Mouse (Mus musculus) gastrocnemius, postnatal 14 days (tissue): ENCODE results near the gene Tmem54. TPM values are rescaled to one million over a fixed set of nuclear protein-coding genes. Genes with fewer than 3 reads are reported as not detected.

Experiments used
- DNase-seq: peaks from one replicate; pipeline ENCODE4 v3.0.0; 2021; ENCODE audit warnings: mixed read lengths
- intact Hi-C: fragments of 180-260 bp; cut with DNase I; formaldehyde crosslinking; loops from one replicate; pipeline ENCODE4 v1.15.1; 2025; ENCODE audit warnings: low total_unique reads
- total RNA-seq, 2 experiments: library from RNA; stranded (reverse); gene quantifications; 2 replicates each; pipeline ENCODE4 v1.2.3; 2021

The Tmem54 gene
- total RNA-seq, 2 experiments from 2014 or later = not detected

DNA sequence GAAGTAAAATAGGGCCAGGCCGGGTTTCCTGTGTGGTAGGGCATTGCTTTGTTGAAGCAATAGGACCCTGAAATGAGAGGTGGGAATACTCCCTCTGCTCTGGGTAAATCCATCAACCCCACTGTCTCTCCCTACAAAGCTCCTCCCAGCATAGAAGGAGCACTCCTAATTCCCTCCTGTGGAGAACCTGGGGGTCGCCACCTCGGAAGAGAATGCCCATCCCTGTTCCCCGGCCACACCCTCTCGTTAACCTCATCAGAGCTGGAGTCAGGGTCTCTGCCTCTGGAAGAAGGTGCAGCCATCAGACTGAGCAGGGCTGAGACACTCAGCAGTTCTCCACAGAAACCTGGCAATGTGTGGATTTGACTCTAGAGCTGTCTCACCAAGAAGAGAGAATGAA is 17.5 kb upstream of the Tmem54 start:
- intact Hi-C loops = no loop called here
- no peak for DNase-seq

DNA sequence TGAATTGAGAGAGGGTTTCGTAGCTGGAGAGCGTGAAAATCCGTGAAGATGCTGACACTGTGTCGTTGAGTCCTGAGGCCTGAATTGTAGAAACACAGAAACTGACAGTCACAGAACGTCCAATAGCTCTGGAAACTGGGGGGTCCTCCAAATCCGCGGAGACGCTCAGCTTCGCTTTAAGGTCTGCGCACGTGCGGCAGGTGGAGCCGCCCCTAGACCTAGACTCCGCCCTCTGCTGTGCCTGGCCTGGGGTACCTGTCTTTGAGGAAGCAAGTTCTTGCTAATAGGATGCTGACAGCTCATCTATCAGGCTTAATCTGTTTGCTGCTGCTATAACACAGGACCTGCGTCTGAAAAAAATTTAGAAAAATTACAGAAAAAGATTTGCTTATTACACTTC is 10.1 kb upstream of the Tmem54 start:
- intact Hi-C loops = no loop called here

DNA sequence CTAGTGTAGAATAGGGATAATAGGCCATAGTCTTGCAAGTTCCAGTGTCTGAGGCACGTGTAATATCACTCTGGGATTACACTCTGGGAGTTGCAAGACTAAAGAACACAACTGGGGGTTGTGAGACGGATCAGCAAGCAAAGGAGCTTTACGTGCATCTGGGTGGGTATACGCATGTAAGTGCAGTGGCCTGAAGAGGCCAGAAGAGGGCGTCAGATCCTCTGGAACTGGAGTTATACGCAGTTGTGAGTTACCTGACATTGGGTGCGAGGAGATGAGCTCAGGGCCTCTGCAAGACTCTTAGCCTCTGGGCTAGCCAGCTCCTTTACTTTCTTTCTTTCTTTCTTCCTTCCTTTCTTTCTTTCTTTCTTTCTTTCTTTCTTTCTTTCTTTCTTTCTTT is 8.3 kb upstream of the Tmem54 start:
- intact Hi-C loops = no loop called here
- no peak for DNase-seq

More for the DNA sequence above, 10.1 kb upstream of the Tmem54 start:
- no peak for DNase-seq

DNA sequence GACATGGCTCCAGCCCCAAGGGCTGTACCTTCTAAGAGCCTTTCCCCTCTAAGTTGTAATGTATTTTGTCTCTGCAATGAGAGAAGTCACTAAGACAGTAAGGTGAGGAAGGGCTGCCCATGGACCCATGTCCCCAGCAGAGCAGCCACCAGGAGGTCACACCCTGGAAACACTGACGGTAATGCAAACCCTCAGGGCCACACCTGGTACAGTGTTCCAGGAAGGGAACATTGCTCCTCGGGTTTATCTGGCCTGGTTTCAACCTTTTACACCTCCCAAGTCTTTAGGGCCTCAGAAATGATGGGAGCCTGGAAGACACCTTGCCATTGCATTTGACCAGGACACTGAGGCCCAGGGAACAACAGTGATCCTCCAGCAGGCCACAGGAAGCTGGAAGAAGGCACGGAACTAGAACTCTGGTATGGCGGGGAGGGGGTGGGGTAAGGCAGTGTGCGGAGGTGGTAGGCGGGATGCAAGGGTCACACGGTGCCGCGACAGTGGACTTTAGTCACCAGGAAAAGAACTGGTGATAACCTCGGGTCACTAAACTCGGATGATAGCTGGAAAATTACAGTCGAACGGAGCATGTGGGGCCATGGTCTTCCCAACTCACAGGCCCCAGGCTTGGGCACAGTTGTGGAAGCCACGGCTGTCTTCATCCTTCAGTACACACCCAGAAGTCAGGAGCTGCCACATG is 3.1 kb upstream of the Tmem54 start:
- DNase-seq = no peak
- intact Hi-C loops = no loop called here

DNA sequence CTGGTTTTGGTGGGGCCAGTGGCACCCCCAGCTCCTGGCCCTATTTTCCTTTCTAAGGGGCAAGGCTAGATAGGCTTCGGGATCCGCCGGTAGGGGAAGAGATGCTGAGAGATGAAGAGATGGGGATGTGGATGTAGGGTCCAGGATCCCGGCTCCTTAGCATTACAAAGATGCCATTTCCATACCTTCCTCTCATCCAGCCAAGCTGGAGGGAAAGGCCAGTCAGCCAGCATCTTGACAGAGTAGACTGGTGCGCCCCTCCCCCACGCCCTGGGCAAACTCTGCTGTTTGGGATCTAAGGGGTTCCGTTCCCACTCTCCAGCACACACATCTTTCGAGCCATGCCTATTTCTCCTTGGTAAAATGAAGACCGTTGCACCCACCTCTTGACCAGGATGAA is 725 bp downstream of the Tmem54 start:
- DNase-seq = no peak
- intact Hi-C loops = no loop called here

DNA sequence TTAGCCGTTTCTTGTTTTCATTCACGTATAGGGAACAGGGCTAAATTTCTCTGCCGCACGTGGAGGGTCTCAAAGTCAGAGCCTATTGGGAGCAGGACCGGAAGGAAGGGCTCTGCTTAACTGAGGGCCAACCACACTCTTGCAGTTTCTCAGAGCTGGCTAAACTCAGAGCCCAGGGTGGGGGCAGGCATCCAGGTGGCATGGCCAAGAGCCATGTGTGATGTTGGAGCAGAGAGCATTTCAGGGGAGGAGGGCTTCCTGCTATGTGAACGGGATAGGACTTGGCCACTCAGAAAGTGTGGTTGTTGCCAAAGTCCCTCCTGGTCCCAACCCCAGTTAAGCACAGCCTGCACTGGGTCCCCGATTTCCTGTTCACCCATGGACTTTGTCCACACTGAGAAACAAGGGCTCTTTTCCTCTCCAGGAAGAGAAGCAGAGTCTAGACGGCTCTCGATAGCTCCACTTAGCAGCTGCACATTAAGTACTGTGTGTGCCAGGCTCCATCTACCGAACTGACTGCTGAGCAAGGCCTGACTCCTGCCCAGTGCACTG is 2.1 kb downstream of the Tmem54 start:
- intact Hi-C loops = no loop called here
- no peak for DNase-seq

DNA sequence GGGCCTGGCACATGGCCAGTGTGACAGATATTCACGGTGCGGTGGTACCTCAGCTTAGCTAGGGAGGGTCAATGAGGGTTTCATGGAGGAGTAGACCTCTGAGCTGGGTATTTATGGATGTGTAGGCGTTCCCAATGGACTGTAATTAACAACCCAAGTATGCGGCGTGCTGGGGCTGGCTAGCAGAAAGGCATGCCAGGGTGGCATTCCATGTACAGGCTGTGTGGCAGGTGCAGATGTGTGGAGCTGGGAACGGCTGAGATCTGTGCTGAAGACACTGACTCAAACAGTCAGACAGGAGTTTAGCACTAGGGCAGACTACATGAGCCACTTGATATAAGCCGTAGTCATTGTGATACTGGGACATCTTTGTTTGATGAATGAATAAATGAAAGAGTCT is 3.3 kb downstream of the Tmem54 start:
- no peak for DNase-seq

DNA sequence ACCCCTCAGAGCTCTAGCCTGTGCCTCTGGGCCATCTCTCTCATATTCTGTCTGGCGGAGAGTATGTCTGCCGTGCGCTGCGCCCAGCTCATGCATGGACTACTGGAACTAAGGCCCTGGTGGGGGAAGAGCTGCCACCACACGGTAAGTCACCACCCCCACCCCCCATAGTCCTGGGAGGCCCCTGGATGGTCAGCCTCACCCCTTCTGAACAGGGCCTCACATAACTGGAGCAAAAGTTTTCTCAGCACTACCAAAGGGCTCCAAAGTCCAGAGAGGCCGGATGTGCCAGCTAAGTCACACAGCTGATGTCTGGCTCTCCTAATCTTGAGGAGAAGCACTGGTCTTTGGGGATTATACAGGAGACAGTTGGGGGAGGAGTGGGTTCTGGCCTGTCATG is 5.5 kb downstream of the Tmem54 start:
- intact Hi-C loops = no loop called here
- DNase-seq = no peak

More for the DNA sequence above, 3.3 kb downstream of the Tmem54 start:
- intact Hi-C loops = no loop called here

DNA sequence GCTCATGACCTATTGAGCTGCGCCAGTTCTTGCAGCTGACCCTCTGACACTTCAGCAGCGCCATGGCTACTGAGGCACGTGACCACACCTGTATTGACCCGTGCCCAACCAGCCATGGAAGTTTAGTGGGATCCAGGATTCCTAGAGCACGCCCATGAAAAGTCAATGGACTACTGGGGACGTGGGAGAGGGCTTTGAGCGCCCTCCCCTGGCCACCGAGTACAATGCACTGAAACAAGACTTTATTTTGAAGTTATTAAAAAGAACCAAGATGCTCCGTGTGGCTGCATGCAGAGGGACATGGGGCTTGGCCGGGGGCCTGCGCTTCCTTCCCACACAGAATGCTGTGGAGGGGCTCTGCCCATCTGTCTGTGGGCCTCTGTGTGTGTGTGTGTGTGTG is 6.0 kb downstream of the Tmem54 start:
- intact Hi-C loops = no loop called here
- no peak for DNase-seq

DNA sequence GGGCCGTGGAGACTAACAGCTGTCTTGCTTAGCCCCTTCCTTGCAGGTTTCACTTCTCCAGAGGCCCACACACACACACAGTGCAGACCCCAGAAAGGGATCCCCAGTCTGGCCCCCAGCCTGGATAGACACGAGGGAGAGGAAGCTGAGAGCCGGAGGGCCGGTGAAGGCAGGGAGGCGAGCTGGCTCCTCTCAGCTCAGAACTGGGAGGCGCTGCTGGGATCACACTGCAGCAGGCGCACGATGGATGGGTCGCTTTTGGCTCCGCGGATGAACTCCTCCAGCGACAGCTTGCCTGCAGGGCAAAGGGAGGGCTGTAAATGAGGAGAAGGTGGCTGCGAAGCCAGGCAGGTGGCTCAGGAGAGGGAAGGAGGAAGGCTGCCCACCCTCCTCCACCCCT is 6.9 kb downstream of the Tmem54 start:
- intact Hi-C loops = no loop called here

DNA sequence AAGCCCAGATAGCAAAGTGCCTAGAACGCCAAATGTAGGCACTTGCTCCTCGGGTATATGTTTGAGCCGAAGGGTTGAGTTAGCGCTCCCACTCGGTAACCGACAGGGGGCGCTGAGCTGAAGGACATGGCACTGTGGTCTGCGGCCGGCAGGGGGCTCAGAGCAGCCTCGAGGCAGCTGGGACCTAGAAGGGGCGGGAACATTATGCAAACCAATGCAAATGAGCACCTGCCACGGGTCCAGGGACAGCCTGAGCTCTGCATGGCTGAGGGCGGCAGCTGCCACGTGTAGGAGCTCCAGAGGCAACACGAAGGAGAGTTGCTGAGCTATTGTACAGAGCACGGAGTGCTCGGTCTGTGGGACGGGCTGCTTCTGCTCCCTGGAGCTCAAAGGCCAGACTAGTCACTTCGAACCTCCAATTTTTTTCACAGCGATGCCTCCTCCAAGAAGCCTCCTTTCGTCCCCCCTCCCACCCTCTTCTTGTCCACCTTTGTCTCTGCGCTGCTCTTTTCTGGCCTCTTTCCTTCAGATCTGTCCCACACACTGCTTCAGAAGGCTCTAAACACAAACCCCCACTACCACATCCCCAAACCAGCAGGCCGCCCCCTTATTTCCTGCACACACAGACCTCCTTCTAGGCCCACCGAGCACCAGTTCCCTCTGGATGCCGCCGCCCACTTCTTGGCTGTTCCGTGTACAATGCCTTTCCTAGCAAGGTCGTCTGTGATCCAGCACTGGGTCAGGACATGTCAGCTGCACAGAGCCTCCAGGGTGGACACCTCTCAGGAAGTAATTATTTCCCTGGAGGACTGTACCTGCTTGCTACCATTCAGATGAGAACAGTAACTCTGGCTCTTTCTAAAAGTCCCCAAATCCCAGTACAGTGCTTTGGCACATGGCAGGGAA is 8.0 kb downstream of the Tmem54 start:
- peak; percentile 72 for DNase-seq
- intact Hi-C loops = no loop called here

More for the DNA sequence above, 6.9 kb downstream of the Tmem54 start:
- DNase-seq = no peak

DNA sequence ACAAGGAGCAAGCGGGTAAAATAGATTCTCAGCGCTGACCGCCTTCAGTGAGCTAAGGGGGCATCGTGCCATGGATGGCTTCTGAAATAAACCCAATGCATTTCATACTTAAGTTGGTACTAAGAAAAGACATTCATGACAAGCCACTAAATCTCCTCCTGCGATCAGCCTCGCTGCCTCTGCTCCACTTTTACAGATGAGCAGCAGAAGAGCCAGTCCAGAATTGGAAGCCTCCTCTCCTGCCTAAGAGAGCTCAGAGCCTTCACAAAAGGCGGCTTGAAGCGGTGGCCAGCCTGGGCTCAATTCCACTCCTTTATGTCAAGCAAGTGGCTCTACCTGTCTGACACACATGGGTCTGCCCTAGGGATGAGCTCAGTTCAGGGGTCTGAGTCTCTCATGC is 11.4 kb downstream of the Tmem54 start:
- intact Hi-C loops = no loop called here
- no peak for DNase-seq

DNA sequence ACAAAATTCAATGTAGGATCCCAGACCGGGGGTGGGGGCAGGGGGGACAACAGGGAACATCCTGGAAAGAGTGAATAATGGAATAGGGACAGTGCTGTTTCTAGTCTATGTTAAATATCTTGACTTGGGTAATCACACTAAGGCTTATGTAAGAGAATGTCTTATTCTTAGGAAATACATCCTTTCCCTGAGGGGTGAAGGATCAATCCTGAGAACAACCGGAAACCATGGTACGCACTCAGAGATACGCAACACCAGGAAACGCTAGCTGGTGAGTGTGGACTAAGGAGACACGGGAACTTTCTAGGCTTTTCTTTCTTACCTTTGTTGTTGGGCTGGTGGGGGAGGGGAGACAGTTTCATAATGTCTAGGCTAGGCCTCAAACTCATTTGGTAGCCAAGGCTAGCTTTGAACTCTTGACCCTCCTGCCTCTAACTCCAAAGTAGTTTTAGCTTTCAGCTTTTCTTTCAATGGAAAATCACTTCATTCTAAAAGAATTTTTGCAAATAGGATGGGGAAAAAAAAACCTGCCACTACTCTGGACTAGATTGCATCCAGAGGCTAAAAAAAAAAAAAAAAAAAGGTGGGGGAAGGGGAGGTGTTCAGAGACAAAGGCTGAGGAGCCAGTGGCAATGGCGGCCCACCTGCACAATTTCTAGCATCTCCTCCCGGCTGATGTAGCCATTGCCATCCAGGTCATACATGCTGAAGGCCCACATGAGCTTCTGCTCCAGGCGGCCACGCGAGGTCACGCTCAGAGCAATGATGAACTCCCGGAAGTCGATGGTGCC is 12.6 kb downstream of the Tmem54 start:
- no peak for DNase-seq
- intact Hi-C loops = no loop called here

DNA sequence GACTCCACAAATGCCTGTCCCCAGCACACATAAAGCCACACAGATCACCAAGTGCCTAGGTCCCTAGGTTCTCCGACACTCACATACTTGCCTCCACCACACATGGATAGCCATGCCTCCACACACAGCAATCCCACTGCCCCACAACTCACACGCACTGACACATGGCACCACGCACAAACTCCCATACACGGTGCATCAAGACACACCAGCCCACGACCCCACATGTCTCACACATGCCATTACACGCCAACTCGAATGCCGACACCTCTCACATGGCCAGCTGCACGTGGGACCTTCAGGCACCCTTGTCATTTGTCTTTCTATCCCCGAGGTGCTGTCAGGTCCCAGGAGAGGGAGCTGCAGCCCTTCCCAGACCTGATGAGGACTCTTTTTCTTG is 14.4 kb downstream of the Tmem54 start:
- no peak for DNase-seq
- intact Hi-C loops = no loop called here

DNA sequence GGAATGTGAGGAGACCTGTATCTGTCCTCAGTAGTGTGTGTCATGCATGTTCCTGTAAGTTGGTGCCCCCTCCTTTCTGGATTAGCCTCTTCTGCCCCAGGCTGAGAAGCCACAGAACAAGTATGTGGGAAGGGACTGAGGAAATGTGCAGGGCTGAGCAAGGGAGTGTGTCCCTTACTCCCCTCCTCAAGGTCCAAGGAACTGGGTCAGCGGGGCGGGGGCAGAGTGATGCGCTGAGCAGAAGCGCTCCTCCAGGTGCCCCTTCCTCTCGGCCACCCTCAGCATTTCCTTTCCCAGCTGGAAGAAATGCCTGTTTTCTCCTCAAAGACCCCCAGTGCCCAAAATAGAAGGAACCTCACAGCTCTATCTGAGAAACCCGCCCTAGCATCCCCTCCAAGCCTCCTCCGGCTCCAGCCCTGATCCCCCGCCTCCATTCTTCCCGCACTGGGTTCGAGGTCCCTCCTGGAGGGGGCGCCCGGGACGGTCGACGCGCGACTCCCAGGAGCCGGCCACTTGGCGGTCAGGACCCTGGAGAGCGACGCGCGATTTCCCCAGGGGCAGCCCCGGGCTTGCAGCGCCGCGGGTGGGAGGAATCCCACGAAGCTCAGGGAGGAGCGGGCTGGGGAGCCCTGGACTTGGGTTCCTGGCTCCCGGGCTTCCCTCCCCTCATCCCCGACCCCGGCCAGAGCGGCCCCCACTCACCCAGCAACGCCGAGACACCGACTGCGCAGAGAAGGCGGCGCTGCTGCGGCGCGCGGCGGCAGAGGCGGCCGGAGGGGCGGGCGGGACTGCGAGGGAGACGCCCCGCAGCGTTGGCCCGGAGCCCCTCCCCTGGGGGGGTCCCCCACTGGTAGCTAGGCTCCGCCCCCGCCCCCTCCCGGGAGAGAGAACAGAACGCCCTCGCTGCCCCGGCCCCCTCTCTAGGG is 15.4 kb downstream of the Tmem54 start:
- intact Hi-C loops = no loop called here
- DNase-seq = peak; percentile 70

DNA sequence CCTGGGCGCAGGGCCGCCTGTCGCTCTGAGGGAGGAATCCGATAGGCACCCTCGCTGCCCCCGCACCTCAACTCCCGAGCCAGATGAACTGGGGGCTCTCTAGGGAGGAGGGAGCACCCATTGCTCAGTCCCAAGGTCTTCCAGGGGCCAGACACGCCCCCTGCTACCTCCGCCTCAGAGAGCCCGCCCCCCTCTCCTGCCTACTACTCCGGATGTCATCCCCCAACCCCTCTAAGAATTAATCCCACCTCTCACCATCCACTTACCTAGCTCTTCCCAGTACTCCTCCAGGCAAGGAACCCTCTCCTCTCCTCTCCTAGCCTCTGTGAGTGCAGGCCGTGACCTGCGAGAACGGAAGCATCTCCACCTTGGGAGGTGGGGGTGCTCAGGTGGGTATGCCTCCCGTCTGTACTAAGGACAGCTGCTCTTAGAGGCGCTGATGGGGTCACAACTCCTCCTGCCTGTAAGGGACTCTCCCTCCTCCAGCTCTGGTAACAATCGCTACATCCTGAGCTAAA is 16.3 kb downstream of the Tmem54 start, which contains the start of gene Hpca:
Gene Hpca, minus strand, starts transcription at position 468 of the 518 bp plus-strand sequence.
- no peak for DNase-seq
- intact Hi-C loops = no loop called here

DNA sequence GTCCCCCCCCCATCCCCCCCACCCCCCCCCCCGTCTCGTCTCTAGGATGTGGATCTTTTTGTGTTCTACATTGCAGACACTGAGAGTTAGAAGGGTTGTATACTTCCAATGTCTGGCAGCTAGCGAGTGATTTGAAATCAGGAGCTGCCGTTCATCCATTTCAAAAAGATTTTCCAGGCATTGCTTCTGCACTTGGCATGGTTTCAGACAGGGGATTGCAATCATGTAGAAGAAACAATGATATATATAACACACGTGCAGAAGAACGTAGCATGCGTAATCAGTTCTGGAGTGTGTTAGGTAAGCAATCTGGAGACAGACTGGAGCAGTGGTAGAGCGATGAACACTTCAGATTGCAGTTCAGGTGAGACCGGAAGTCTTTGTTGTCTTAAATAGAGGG is 16.8 kb downstream of the Tmem54 start:
- DNase-seq = no peak
- intact Hi-C loops = no loop called here

DNA sequence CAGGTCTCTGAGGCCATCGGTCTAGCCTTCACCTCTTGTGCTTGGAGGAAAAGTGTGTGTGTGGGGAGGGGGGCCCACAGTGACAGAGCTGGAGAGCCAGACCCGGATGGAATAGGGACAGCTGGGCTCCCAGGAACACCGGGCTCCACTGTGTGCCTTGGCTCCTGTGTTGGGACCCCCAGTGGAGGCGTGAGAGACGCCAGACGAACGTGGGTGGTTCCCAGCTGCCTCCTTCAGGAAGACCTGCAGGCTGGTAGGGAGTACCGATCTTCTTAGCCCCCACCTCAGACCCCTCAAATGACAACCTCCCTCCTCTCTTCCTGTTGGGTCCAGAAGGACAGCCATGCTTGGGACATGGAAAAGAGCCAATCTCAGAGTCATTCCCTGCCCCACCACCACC is 17.4 kb downstream of the Tmem54 start:
- no peak for DNase-seq
- intact Hi-C loops = no loop called here
